Comparison of ENCODE assay signal across 25 mouse cellular contexts in genomic region chr2:21939993-21940392, GRCm38 (mm10).
"Had no signal": no experiment of that assay in that cellular context is flagged by ENCODE, and none has a peak within 500 bp of the region (broad histone marks: within the 10 kb centered on the region; RNA-seq: fewer than 3 reads in every experiment).

No protein-coding gene starts in this region.

- H3K4me3 ChIP-seq: gastrocnemius, adult 2 months; heart, adult 2 months; heart, embryonic 13.5 days; heart, embryonic 15.5 days; hindbrain, embryonic 12.5 days; hindbrain, embryonic 15.5 days; intestine, embryonic 15.5 days; layer of hippocampus, adult 2 months; left cerebral cortex, adult 2 months; limb, embryonic 10.5 days; limb, embryonic 12.5 days; liver, embryonic 13.5 days had no signal

- H3K36me3 ChIP-seq: heart, embryonic 13.5 days; heart, embryonic 15.5 days; hindbrain, embryonic 12.5 days; hindbrain, embryonic 15.5 days; intestine, embryonic 15.5 days; limb, embryonic 10.5 days; limb, embryonic 12.5 days; liver, embryonic 13.5 days had no signal

- H3K4me1 ChIP-seq: heart, embryonic 13.5 days; heart, embryonic 15.5 days; hindbrain, embryonic 12.5 days; hindbrain, embryonic 15.5 days; intestine, embryonic 15.5 days; limb, embryonic 10.5 days; limb, embryonic 12.5 days; liver, embryonic 13.5 days had no signal

- H3K4me2 ChIP-seq: heart, embryonic 11.5 days; heart, embryonic 13.5 days; heart, embryonic 15.5 days; hindbrain, embryonic 12.5 days; hindbrain, embryonic 15.5 days; intestine, embryonic 15.5 days; limb, embryonic 12.5 days; liver, embryonic 11.5 days; liver, embryonic 13.5 days had no signal

- H3K27ac ChIP-seq: gastrocnemius, adult 2 months; heart, adult 2 months; heart, embryonic 13.5 days; heart, embryonic 15.5 days; hindbrain, embryonic 12.5 days; hindbrain, embryonic 15.5 days; intestine, embryonic 15.5 days; layer of hippocampus, adult 2 months; left cerebral cortex, adult 2 months; limb, embryonic 10.5 days; limb, embryonic 12.5 days; liver, embryonic 13.5 days had no signal

- DNase-seq: gastrocnemius, adult 2 months; gastrocnemius, postnatal 10 days; gastrocnemius, postnatal 25 days; heart, adult 2 months; heart, postnatal 4 days; kidney, adult 18-20 months; kidney, adult 8-10 months; kidney, postnatal 10 days; kidney, postnatal 25 days; kidney, postnatal 4 days; liver; liver, embryonic 13.5 days had no signal

- H3K9ac ChIP-seq: heart, embryonic 13.5 days; heart, embryonic 15.5 days; hindbrain, embryonic 12.5 days; hindbrain, embryonic 15.5 days; intestine, embryonic 15.5 days; limb, embryonic 12.5 days; liver, embryonic 13.5 days had no signal

- H3K27me3 ChIP-seq: heart, embryonic 13.5 days; heart, embryonic 15.5 days; hindbrain, embryonic 12.5 days; hindbrain, embryonic 15.5 days; intestine, embryonic 15.5 days; limb, embryonic 12.5 days; liver, embryonic 13.5 days had no signal

- ATAC-seq: inflammation-experienced regulatory T-cells, adult 6 months; intestine, embryonic 15.5 days; intestine, postnatal 0 days had no signal

- H3K9me3 ChIP-seq: heart, embryonic 13.5 days; heart, embryonic 15.5 days; hindbrain, embryonic 12.5 days; hindbrain, embryonic 15.5 days; intestine, embryonic 15.5 days; limb, embryonic 10.5 days; limb, embryonic 12.5 days; liver, embryonic 13.5 days had no signal
